Mouse (Mus musculus) regulatory T cell (primary cell): ENCODE data around the gene Ttc7b.

Experiments
- in situ Hi-C: fragments of 300-600 bp; cut with MboI, MseI; formaldehyde crosslinking; loops from one replicate; pipeline ENCODE4 v1.15.1; 2025; ENCODE audit warnings: high pct_unique_total_duplicates

Ttc7b gene

GRCm38 (mm10) chr12:100489799-100490198 lies 30.8 kb downstream of the Ttc7b start:
- in situ Hi-C loops, result loop anchor here (5.0 kb wide), 1 partner anchor 52 kb away; no protein-coding TSS in a partner anchor

- in situ Hi-C loops, result loop anchor here (5.0 kb wide), 1 partner anchor 51 kb away; no protein-coding TSS in a partner anchor
These were observed 32.3 kb downstream of the Ttc7b start for GRCm38 (mm10) chr12:100488368-100488767.

- in situ Hi-C loops, result loop anchor here (5.0 kb wide), 1 partner anchor 49 kb away; no protein-coding TSS in a partner anchor
These were observed 34.4 kb downstream of the Ttc7b start for GRCm38 (mm10) chr12:100486232-100486631.

GRCm38 (mm10) chr12:100483054-100483453 lies 37.6 kb downstream of the Ttc7b start:
- in situ Hi-C loops, result no loop called here

- in situ Hi-C loops, result no loop called here
These were observed 38.4 kb downstream of the Ttc7b start for GRCm38 (mm10) chr12:100482255-100482654.

GRCm38 (mm10) chr12:100481443-100482026 lies 39.1 kb downstream of the Ttc7b start:
- in situ Hi-C loops, result no loop called here

GRCm38 (mm10) chr12:100480642-100481442 lies 39.8 kb downstream of the Ttc7b start:
- in situ Hi-C loops, result no loop called here

- in situ Hi-C loops, result no loop called here
These were observed 40.6 kb downstream of the Ttc7b start for GRCm38 (mm10) chr12:100479892-100480621.

- in situ Hi-C loops, result no loop called here
These were observed 41.3 kb downstream of the Ttc7b start for GRCm38 (mm10) chr12:100479270-100479869.

GRCm38 (mm10) chr12:100478615-100479014 lies 42.0 kb downstream of the Ttc7b start:
- in situ Hi-C loops, result no loop called here

- in situ Hi-C loops, result no loop called here
These were observed 42.5 kb downstream of the Ttc7b start for GRCm38 (mm10) chr12:100478151-100478550.

- in situ Hi-C loops, result no loop called here
These were observed 43.2 kb downstream of the Ttc7b start for GRCm38 (mm10) chr12:100477474-100477873.

- in situ Hi-C loops, result no loop called here
These were observed 44.3 kb downstream of the Ttc7b start for GRCm38 (mm10) chr12:100476351-100476750.

- in situ Hi-C loops, result no loop called here
These were observed 45.1 kb downstream of the Ttc7b start for GRCm38 (mm10) chr12:100475489-100475888.

- in situ Hi-C loops, result no loop called here
These were observed 45.8 kb downstream of the Ttc7b start for GRCm38 (mm10) chr12:100474661-100475321.

GRCm38 (mm10) chr12:100470295-100470694 lies 50.3 kb downstream of the Ttc7b start:
- in situ Hi-C loops, result no loop called here

GRCm38 (mm10) chr12:100469503-100470293 lies 50.9 kb downstream of the Ttc7b start:
- in situ Hi-C loops, result no loop called here

GRCm38 (mm10) chr12:100465101-100465715 lies 55.4 kb downstream of the Ttc7b start:
- in situ Hi-C loops, result no loop called here

- in situ Hi-C loops, result no loop called here
These were observed 62.9 kb downstream of the Ttc7b start for GRCm38 (mm10) chr12:100457701-100458100.
